Mouse (Mus musculus) megakaryocyte, embryonic 14.5 days (primary cell): ENCODE results near the gene Fut7.

Source experiments
- FLI1 ChIP-seq: IDR thresholded peaks from 2 replicates; pipeline ENCODE4 v1.6.1; 2012; ENCODE audit warnings: low read length, inconsistent platforms, mixed read lengths
- GATA1 ChIP-seq: IDR thresholded peaks from 3 replicates; pipeline ENCODE4 v1.6.1; 2012; ENCODE audit warnings: mixed read lengths, low read length, inconsistent platforms, borderline replicate concordance

- TF ChIP-seq GATA1 (no peak), FLI1 (no peak)
Measured at GRCm38 (mm10) chr2:25384492-25384891, 38.6 kb upstream of the Fut7 start.
